Mouse (Mus musculus) layer of hippocampus, postnatal 14 days (tissue): Measurements from ENCODE around the gene Dnase1l3. TPM values are rescaled to one million over a fixed set of nuclear protein-coding genes. Genes with fewer than 3 reads are reported as not detected.

Experiments used
- DNase-seq, 2 experiments: peaks; one replicate each; pipeline ENCODE4 v3.0.0; 2021 to 2022; ENCODE audit warnings: low spot score in 2 of 2, mixed read lengths in 1 of 2
- long read RNA-seq, 2 experiments: library from polyadenylated mRNA; stranded (forward); transcript quantifications; one replicate each; pipeline ENCODE4 v2.0.0; 2021
- total RNA-seq, 2 experiments: library from RNA; stranded (reverse); gene quantifications; 2 replicates each; pipeline ENCODE4 v1.2.3; 2021

Dnase1l3 gene
- total RNA-seq = not detected
- long read RNA-seq, experiment 1 = 0 reads
- long read RNA-seq, experiment 2 = 0 reads

DNA sequence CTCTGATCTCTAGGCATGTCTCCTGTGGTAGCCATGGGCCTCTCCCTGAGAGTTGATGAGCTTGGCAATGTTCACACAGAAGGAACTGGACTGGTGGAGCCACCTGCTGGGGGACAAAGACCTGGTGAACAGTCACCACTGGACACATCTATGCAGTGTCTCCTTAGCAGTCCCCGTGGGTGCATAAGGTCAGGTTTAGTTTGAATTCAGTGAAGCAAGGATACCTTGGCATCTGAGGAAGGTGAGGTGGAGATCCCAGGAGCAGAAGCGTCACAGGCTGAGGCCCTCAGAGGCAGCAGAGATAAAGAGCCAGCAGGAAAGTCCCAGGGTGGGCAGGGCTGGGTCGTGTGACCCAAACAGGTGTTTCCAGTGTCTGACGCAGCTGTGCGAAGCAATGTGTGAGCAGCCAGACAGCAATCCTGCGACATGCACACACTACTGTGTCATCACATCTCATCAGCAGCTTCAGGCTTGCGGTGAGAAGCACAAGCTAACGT is at the start of gene Dnase1l3:
TSS of gene Dnase1l3 (minus strand) at position 303 of the 497 bp plus-strand sequence.
- no peak for DNase-seq

DNA sequence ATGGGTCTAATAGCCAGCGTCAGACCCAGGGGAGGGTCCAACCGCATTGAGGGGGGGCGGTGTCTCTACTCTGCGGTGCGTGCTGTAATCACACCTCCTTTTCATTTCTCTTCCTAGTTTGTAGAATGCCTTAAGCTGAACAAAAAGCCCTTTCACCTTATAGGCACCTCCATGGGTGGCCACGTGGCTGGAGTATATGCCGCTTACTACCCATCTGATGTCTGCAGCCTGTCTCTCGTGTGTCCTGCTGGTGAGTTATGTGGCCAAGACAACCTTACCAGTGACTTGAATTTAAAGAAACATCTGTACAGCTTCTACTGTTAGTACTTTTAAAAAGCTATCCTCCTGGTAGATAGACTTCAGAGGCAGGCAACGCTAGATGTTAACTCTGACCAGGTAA is 48.2 kb upstream of the Dnase1l3 start:
- DNase-seq = no peak

DNA sequence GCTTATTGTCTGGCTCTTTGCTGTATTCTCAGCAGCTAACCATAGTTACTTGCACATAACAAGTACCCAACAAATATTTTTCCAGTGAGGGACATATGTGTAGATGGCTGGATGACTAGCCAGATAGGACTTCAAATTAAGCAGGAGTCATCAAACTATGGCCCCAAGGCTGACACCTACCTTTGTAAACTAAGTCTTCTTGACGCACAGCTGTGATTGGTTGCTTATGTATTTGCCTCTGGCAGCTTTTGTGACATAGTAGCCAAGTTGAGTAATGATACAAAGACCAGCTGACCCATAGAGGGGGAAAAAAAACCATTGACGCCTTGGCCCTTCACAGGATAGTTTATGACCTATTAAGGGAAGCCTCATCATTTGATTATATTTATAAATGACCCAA is 47.7 kb upstream of the Dnase1l3 start:
- no peak for DNase-seq

DNA sequence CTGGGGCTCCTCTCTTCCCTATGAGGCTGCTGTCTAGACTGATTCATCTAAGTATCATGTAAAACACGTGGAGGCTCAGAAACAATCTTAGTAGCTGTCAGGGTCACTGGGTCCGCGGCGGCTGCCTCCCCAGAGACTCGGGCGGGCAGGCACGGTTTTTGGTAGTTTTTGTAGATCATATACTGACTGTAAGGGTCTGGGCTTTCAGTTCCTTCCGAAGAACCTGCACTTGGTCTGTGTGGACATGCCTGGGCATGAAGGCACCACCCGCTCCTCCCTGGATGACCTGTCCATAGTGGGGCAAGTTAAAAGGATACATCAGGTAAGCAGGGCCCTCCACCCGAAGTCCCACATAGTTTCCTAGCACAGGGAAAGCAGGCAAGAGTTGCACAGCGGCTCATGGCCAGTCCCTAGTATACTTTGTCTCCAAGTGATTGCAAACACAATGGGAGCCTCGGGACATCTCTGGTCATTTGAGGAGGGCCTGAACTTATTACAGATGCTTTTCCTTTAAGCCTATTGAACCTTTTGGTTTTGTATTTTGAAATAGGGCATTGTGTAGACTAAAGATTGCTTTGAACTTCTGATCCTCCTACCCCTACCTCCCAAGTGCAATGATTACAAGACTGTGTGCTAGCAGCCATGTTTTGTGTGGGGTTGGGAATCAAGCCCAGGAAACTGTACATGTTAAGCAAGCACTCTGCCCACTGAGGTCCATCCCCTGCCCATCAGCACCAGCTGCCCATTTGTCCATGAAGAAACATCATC is 46.7 kb upstream of the Dnase1l3 start:
- DNase-seq = no peak

DNA sequence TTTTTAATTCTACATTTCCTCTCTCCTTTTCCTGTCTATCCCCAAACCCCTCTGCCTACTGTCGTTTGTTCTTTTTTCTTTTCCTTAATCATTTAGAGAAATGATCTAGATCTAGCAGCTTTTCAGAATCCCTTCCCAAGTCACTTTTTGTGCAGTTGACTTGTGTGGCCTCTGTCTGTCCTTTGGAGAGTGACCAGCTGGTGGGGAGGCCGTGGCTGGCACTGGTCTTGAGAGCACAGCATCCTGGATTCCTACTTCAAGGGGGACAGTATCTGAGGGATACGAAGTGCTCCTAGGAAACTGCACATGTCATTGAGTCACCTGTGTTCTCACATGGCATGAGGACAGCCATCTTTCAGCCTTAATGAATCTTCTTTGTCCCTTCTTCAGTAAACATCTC is 45.8 kb upstream of the Dnase1l3 start:
- no peak for DNase-seq

DNA sequence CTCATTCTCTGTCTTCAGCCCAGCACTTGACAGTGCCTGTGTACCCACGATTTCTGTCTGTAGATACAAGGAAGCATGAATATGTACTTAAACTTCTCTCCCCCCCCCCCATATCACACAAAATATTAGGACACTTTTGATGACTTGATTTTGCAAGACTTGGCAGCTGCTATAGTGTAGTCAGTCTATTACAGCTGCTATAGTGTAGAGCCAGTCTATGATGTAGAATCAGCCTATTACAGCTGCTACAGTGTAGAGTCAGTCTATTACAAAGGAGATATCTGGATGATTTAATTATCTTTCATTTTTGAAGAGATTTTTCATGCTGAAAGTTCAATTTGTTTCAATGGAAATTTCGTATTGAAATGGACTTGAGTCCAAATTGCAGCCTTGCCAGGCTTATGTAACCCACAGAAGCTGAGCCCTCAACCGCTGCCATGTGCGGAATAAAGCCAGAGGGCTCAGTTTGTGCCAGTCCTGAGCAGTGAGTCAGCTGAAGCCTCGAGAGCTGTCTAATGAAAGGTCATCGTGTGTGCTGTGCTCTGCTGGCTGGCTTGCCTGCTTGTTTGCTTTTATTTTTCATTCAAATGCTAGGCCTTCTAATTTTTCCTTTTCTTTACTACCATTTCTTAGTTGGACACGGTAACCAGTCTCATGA is 44.5 kb upstream of the Dnase1l3 start:
- DNase-seq = peak; percentile 40 to 75

DNA sequence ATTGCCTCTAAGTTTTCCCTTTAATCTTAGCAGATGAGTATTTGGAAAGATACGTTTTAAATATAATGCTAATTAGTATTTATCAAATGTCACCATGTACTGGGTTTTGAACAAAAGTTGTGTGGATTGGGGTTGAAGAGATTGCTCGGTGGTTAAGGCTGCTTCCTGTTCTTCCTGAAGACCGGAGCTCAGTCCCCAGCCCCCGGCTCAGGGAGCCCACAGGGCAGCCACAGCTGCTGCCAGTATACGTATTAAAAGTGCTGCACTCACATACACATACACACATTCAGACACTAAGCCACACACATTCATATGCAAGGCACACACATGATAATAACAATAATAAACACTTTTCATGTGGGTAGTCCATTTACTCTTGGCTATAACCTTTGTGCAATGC is 43.8 kb upstream of the Dnase1l3 start:
- no peak for DNase-seq

DNA sequence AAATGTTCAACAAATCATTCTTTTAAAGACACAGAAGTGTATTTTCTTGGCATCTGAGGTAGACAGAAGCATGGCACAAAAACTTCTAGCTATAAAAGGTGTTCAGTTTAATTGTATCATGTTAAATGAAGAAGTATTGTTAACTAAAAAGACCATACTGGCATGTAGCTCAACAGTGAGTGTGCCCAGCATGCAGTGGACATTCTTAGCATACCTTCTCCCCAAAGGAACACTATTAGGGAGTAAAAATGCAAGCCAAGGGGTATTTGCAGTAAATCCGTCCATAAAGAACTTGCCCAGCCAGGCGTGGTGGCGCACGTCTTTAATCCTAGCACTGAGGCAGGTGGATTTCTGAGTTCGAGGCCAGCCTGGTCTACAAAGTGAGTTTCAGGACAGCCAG is 42.0 kb upstream of the Dnase1l3 start:
- no peak for DNase-seq

DNA sequence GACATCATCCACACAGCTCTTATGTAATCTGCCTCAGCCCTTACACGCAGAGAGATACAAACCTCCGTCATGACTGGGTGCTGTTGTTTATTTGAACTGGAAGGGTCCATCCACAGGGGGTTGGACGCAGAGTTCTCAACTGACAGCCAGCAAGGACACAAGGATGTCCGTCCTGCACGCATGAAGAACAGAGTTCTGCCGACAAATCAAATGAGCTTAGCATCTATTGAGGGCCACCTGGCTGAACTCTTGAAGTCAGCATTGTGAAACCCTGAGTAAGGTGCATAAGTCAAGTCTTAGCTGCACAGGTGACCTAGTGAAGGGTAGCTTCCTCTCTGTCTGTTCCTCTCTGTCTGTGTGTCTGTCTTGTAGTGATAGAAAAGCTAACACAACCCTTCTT is 41.6 kb upstream of the Dnase1l3 start:
- DNase-seq = no peak

DNA sequence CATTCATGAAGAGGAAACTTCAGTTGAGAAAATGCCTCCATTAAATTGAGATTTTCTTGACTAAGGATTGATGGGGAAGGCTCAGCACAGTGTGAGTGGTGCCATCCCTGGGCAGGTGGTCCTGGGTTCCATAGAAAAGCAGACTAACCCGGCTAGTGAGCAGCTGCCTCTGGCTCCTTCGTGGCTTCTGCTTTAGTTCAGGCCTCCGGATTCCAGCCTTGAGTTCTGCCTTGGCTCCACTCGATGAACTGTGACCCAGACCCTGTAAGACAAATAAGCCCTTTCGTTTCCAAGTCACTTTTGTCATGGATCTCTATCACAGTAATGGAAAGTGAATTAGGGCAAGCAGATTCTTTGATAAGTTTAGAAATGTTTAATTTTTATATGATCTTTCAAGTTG is 40.2 kb upstream of the Dnase1l3 start:
- DNase-seq = no peak

DNA sequence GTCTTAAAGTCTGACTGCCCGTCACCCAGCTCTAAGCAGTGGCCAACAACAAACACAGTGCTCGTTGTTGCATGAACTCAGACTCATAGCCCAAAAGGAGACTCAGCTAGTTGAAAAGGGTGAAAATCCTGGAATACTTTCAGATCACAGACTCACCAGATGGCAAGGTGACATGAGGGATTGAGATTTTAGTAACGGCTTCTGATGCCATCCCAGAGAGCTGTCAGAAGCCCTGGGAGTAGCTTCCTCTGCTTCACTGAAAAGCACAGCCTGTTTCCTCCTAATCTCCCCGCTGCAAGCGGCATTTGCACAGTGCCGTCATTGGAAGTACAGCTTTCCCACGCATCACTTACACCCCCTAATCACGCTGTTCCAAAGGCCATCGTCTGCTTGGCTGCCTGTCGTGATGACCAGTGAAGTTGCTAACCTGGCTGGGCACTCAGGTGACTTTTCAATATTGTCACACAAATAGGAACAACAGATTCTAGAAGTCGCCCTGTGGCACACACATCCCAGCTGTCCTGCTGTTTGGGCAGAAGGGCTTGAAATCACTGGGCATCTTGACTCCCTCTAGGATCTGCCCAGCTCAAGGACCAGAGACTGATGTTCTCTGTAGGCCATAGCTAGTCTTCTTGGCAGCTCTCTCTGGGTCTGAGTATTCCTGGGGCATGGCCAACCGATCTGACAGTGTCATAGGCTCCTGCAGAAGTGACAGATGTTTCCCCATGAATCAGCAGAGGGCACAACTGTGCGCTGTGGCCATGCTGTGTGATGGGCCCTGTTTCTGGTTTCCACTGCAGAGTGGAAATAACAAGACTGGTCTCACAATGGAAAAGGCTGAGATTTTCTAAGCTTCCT is 37.9 kb upstream of the Dnase1l3 start:
- DNase-seq = peak; percentile 34 to 51

DNA sequence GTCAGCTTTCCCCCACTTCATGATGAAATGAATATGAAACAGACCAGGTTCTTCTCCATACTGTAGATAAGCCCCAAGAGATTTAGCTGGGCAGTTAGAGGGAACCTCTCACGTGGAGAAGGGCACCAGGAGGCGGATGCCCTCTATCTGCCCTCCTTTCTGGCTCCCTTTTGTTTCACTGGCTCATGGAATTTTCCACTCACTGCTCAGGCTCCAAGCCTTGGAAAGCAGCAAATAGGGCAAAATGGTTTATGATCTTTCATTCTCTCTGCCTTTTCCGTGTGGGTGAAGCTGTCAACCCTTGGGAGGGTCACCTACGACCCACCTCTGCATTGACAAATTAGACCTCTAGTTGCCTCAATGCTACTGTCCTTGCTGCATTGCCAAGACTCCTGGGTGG is 36.2 kb upstream of the Dnase1l3 start:
- no peak for DNase-seq

DNA sequence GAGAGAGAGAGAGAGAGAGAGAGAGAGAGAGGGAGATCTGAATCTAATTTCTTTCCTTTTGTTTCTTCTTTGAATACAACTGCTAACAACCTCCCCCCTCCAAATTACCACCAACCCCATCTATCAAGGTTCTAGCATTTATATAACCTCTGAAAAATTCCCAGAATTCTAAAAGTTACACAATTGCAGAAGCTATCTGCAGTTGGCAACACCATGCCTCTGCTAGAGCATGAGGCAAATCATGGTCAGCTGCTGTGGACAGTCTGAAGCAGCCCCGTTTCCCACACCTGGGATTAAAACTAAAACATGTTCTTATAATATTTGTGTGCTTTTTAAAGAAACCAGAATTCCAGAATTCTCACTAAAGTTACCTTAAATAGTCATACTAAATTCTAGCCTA is 35.4 kb upstream of the Dnase1l3 start:
- no peak for DNase-seq

DNA sequence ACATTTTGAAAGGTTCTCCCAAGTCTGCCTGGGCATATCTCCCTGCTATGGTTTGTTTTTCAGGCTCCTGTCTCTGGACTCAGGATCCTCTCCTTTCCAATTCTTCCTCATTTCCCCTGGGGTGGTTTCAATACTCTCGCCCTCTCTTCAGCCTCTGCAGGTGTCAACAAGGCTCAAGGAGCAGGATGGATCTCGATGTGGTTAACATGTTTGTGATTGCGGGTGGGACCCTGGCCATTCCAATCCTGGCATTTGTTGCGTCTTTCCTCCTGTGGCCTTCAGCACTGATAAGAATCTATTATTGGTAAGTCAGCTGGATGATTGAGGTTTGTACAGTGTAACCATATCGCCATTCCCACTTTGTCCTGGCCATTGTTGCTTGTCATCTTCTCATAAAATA is 33.7 kb upstream of the Dnase1l3 start:
- DNase-seq = no peak

DNA sequence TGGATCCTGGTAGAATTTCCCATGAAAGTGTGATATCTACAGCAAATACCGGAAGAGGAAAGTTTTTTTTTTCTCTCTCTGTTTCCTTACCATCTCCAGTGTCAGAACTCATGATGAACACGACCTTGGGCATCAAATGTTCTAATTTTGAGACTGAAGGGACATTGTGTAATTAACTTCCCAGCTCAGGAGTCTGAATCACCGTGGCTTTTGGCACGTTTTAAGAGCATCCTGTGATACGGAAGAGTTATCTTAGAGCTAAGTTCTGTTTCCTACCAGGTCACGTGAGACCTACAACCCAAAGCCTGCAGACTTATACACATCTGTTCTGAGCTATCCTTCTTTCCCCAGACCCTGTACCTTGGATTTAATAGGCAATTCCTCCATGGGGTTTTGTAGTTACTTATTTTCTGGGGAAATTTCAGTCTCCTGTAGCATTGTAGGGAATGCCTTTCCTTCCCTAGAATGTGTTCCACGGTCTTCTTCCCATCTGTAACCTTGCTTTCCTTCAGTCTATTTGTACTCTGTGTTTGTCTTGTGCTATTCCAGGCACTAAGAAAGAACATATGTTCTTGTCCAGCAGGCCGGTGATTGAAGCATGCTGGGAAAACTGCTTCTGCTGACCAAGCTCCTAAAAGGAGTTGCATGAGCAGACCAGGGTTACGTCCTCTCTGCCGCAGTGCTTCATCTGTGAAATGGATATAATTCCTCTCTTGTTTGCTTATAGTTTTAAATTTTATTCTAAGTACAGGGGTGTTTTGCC is 32.6 kb upstream of the Dnase1l3 start:
- no peak for DNase-seq

DNA sequence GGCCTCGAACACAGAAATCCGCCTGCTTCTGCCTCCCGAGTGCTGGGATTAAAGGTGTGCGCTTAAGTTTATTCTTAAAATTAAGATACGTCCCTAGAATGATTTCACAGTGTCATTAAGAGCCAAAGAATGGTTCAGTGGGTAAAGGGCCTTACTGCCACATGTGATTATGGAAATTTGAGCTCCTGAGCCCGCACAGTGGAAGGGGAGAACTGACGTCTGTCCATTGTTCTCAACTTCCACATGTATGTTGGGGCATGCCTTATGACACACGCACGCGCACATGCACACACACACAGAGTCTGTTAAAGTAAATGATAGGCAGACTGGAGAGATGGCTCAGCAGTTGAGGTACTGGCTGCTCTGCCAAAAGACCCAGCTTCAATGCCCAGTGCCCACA is 30.6 kb upstream of the Dnase1l3 start:
- DNase-seq = no peak

DNA sequence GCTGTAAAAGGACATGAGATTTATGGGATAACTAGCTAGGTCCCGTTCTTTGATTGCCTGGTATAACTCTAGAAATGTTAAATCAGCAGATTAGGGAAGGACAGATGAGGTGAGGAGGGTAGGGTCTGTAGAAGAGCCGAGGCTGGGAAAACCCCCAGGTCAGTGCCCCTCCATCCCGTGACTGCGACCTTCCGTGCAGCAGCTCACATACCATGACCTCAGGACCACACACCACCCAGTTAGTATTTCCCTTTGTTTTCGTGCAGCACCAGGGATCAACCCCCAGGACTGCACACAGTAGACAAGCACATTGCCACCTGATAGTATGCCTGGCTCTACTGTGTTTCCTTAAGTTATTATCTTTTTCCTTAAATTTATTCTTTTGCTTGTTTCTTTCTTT is 30.1 kb upstream of the Dnase1l3 start:
- no peak for DNase-seq

DNA sequence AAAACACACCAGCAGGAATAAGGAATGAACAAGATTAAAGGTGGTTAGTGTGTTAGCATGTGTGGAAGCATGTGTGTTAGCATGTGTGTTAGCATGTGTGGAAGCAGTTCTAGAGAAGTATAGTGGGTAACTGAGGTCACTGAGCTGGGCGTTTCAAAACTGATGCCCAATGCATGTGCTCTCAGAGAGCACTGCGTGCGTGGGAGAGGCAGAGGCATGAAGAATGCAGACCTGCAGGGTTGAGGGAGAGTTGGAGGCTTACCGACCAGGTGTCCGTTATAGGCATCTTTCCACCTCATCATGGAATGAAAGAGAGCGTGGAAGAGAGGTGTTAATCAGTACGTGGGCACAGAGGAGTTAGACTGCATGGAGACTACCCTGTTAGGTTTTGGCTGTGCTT is 26.2 kb upstream of the Dnase1l3 start:
- DNase-seq = no peak

DNA sequence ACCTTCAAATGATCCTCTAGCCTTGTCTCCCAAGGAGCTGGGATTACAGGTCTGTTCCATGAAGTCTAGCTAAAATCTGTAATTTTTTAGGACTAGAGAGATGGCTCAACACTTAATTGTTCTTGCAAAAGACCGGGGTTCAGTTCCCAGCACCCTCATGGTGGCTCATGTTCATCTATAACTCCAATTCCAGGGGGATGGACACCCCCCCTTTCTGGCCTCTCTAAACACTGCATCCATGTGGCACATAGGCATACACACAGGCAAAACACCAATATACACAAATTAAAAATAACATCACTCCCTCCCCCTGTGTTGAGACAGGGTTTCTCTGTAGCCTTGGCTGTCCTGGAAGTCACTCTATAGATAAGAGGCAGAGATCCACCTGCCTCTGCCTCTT is 25.6 kb upstream of the Dnase1l3 start:
- DNase-seq = no peak

DNA sequence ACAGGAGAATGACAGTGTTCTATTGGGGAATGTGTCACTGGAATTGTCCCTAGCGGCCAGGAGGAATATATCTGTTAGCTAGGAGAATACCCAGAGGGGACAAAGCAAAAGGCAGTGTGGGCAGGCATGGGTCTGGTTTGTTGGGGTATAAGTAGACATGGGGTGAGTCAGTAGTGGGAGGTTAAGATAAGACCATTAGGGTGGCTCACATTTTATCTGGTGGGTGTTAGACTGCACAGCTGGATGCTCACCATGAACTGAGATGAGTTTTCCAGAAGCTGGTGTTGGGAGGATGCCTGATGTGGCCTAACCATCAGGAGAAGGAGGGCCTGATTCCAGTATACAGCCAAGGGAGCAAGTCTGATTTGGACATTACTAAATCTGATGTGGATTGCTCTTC is 22.6 kb upstream of the Dnase1l3 start:
- no peak for DNase-seq

DNA sequence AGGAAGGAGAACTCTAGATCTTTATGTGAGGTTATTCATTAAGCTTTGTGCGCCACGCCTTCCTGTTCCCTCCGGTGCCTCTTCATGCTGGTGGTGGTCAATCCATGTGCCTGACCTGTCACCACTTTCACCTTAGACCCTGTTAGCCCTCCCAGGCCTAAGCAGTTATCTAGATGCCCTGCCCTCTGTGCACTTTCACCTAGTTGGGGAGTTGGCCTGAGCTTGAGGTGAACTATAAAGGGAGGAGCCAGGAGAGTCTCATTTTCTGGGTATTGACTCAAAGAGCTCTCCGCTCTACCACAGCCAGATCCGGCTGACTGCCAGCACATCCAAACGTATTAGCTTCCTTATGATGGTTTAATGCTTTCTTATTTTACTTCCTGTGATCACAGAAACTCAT is 21.9 kb upstream of the Dnase1l3 start:
- DNase-seq = no peak
